Mouse (Mus musculus) heart, postnatal 14 days (tissue): ENCODE measurements at regions not wholly inside any gene's neighbourhood (a gene's known extent, or its start where the extent isn't known, plus 50 kb on each side); places are given as distances from the start of the nearest gene placed in this dataset.

Experiments used
- DNase-seq, 2 experiments: peaks; one replicate each; pipeline ENCODE4 v3.0.0; 2021 to 2022
- intact Hi-C: fragments of 180-260 bp; cut with DNase I; formaldehyde crosslinking; loops from one replicate; pipeline ENCODE4 v1.15.1; 2025

- no peak for DNase-seq
- intact Hi-C loops = no loop called here
Measured at GRCm38 (mm10) chr2:51262506-51262905, 113.6 kb upstream of the Rnd3 start.

- DNase-seq = no peak
- intact Hi-C loops = no loop called here
Measured at GRCm38 (mm10) chr2:51250798-51251197, 101.9 kb upstream of the Rnd3 start.

GRCm38 (mm10) chr2:51241573-51241972 lies 92.7 kb upstream of the Rnd3 start:
- intact Hi-C loops = no loop called here
- no peak for DNase-seq

- intact Hi-C loops = no loop called here
- DNase-seq = no peak
Measured at GRCm38 (mm10) chr2:51240000-51240399, 91.1 kb upstream of the Rnd3 start.

GRCm38 (mm10) chr2:51238992-51239391 lies 90.1 kb upstream of the Rnd3 start:
- no peak for DNase-seq
- intact Hi-C loops = no loop called here

GRCm38 (mm10) chr2:51238131-51238931 lies 89.4 kb upstream of the Rnd3 start:
- no peak for DNase-seq
- intact Hi-C loops = no loop called here

- peak; percentile 4 to 9 for DNase-seq
- intact Hi-C loops = no loop called here
Measured at GRCm38 (mm10) chr2:51237451-51237850, 88.5 kb upstream of the Rnd3 start.

- intact Hi-C loops = no loop called here
- no peak for DNase-seq
Measured at GRCm38 (mm10) chr2:51236852-51237251, 87.9 kb upstream of the Rnd3 start.

- intact Hi-C loops = no loop called here
- no peak for DNase-seq
Measured at GRCm38 (mm10) chr2:51234427-51234826, 85.5 kb upstream of the Rnd3 start.

- intact Hi-C loops = no loop called here
- DNase-seq = no peak
Measured at GRCm38 (mm10) chr2:51222851-51223250, 73.9 kb upstream of the Rnd3 start.

- no peak for DNase-seq
- intact Hi-C loops = no loop called here
Measured at GRCm38 (mm10) chr2:51219714-51220113, 70.8 kb upstream of the Rnd3 start.

- DNase-seq = no peak
- intact Hi-C loops = no loop called here
Measured at GRCm38 (mm10) chr2:51207150-51208022, 58.5 kb upstream of the Rnd3 start.

GRCm38 (mm10) chr2:51206332-51206731 lies 57.4 kb upstream of the Rnd3 start:
- DNase-seq = no peak
- intact Hi-C loops = no loop called here
